Mouse (Mus musculus) G1E (cell line): Measurements from ENCODE around the gene Palm.

Source experiments
- CTCF ChIP-seq: IDR thresholded peaks from 2 replicates; pipeline ENCODE4 v1.5.1; 2012; ENCODE audit warnings: low read depth, low read length, inconsistent platforms, mixed read lengths
- GATA1 ChIP-seq: IDR thresholded peaks from 2 replicates; pipeline ENCODE4 v1.6.1; 2012; ENCODE audit warnings: borderline replicate concordance, low read length, inconsistent platforms, mixed read lengths
- GATA2 ChIP-seq: IDR thresholded peaks from 2 replicates; pipeline ENCODE4 v1.6.1; 2012; ENCODE audit warnings: low read depth, low read length, inconsistent platforms, borderline replicate concordance
- POLR2AphosphoS5 ChIP-seq: IDR thresholded peaks from 2 replicates; pipeline ENCODE4 v1.6.1; 2012; ENCODE audit warnings: low read depth, low read length, inconsistent platforms; ENCODE audit not compliant: insufficient replicate concordance

GRCm38 (mm10) chr10:79797326-79797725 lies 4.0 kb downstream of the Palm start:
- TF ChIP-seq POLR2AphosphoS5 (no peak), CTCF (no peak), GATA2 (no peak), GATA1 (no peak)
